Mouse (Mus musculus) mature B cell (primary cell): Measurements from ENCODE around the gene Col7a1.

ENCODE experiments used
- in situ Hi-C: fragments of 300-500 bp; cut with MboI; formaldehyde crosslinking; loops from 2 replicates; pipeline ENCODE4 v1.14.3; 2019

Gene Col7a1

DNA sequence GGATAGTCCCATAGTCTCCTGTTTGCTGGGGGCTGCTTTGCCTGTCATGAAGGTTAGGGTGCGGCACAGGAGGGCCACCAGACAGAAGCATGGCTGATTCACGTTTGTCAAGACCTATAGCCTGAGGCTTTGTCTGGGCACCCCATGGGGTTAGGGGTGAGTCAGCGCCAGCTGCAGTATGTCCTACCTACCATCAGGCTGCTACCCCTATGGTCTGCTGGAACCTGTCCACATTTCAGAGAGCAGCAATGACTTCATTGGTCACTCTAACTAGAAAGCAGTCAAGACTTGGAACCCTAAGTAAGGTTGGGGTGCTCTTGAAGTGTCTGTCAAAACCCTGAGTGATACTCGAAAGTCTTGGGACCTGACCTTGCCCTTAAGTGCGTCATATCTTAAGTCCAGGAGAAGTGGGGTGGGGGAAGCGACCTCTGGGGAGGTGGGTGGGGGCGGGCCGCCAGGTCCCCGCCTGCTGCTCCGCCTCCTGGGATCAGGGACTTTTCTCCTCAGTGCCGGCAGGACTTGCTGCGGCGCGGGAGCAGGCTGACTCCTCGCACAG lies at the start of gene Col7a1:
Gene Col7a1 (plus strand): TSS at position 506 of the 556 bp plus-strand sequence.
- in situ Hi-C loops = no loop called here

GRCm38 (mm10) chr9:108912308-108912707 lies 41.1 kb upstream of the Col7a1 start:
- in situ Hi-C loops = no loop called here

- in situ Hi-C loops = no loop called here
Observed at GRCm38 (mm10) chr9:108913161-108913560, 40.2 kb upstream of the Col7a1 start.

GRCm38 (mm10) chr9:108913621-108914020 lies 39.8 kb upstream of the Col7a1 start:
- in situ Hi-C loops = no loop called here

GRCm38 (mm10) chr9:108914491-108914890 lies 38.9 kb upstream of the Col7a1 start, which contains the start of gene Tmem89:
Gene Tmem89, plus strand, starts transcription at chr9:108914619.
- in situ Hi-C loops = no loop called here

GRCm38 (mm10) chr9:108925897-108926296 lies 27.5 kb upstream of the Col7a1 start:
- in situ Hi-C loops = no loop called here

GRCm38 (mm10) chr9:108928424-108928823 lies 25.0 kb upstream of the Col7a1 start:
- in situ Hi-C loops = no loop called here

DNA sequence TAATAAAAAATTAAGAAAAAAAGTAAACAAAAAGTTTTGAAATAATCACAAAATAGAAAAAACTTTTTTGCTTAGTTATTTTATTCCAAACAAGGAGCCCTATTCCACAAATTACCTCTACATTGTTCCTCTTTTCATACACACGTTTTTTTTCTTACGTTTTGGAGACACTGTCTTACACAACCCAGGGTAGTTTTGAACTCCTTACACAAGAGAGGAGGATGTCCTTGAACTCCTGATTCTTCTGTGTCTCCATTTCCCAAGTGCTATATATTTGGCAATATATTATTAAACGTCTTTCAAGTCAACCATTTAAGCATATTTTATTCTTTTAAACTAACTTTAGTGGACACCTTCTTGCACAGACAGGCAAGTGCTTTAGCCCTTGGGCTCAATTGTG lies 17.4 kb upstream of the Col7a1 start:
- in situ Hi-C loops = no loop called here

DNA sequence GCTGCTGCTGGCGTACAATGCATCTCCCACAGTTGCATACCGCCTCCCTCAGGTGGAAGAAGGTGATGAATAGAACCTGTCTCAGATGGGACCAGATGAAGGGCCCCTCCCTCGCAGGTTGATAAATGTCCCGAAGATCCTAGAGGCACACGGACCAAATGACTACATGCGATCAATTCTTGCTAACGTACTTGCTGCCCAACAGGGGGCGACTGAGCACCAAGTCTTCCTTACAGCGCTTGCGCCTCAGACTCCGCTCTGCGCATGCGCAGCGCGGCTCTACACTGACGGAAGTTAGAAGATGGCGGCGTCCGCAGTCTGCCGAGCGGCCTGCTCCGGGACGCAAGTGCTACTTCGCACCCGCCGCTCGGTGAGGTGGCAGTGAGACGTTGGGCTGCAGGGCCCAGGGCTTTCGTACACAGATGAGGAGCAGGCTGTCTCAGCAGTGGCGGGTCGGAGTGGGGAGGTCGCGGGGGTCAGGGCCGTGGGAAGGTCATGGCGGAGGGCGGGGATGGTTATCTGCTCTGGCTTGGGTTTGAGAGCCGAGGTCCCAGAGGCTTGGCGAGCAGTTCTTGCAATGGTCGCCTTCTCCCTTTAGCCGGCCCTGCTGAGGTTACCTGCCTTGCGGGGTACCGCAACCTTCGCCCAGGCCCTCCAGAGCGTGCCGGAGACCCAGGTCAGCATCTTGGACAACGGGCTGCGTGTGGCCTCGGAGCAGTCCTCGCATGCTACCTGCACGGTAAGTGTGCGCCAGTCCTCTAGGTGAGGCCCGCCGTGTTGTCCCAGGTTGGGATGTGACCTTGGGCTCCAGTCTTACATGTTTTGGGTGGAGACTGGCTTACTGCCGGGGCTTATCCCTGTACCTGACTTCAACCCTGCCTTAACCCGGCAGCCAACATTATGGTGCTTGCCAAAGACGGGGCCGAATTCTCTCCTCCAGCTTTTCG lies 16.7 kb upstream of the Col7a1 start, which contains the start of gene Uqcrc1:
Gene Uqcrc1 (plus strand): TSS at position 216 of the 947 bp plus-strand sequence.
- in situ Hi-C loops = no loop called here

GRCm38 (mm10) chr9:108945111-108945510 lies 8.3 kb upstream of the Col7a1 start:
- in situ Hi-C loops = no loop called here

- in situ Hi-C loops = no loop called here
Observed at GRCm38 (mm10) chr9:108945608-108946007, 7.8 kb upstream of the Col7a1 start.

GRCm38 (mm10) chr9:108949231-108949966 lies 4.0 kb upstream of the Col7a1 start:
- in situ Hi-C loops = no loop called here

DNA sequence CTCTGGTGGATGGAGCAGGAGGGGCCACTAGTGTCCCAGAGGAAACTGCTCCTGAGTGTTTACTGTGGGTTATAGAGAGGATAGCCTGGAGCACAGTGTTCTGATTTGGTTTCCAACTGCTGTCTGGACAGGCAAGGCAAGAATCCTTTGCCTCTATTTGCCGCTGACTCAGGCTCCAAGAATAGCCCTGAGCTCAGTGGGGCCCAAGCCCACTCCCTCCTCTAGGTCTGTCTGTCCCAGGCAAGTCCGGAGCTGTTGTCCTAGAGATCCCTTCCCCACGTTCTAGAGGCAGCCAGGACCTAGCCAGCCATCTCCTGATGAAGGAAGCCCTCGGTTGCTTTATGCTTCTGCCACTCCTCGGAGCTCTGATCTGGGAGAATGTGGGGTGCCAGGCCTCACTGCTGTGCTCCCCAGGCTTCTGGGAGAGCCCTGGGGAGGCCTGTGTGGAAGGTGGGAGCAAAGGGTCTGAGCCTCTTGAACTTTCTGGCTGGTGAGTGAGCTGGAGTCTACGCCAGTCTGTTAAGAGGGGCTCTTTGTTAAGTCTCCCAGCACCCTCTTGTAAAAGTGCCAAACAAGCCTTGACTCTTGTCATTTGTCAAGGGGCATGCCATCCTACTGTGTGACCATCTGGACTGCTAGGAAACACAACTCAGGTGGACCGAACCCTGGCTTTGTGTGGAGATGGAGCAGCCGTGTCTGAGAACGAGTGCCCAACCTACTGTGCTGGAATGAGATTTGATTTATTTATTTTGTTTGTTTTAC lies 3.2 kb upstream of the Col7a1 start:
- in situ Hi-C loops = no loop called here

- in situ Hi-C loops = no loop called here
Observed at GRCm38 (mm10) chr9:108955241-108955640, 1.9 kb downstream of the Col7a1 start.

DNA sequence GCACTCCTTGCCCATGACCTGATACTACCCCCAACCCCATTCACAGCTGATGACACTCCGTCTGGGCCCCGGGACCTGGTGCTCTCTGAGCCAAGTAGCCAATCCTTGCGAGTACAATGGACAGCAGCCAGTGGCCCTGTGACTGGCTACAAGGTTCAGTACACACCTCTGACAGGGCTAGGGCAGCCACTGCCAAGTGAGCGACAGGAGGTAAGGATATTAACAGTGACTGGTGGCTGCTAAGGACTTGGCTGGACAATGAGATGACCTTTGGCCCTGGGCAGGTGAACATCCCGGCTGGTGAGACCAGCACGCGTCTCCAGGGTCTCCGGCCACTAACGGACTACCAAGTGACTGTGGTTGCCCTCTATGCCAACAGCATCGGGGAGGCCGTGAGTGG lies 2.5 kb downstream of the Col7a1 start:
- in situ Hi-C loops = no loop called here

GRCm38 (mm10) chr9:108963577-108963976 lies 10.2 kb downstream of the Col7a1 start:
- in situ Hi-C loops = no loop called here

DNA sequence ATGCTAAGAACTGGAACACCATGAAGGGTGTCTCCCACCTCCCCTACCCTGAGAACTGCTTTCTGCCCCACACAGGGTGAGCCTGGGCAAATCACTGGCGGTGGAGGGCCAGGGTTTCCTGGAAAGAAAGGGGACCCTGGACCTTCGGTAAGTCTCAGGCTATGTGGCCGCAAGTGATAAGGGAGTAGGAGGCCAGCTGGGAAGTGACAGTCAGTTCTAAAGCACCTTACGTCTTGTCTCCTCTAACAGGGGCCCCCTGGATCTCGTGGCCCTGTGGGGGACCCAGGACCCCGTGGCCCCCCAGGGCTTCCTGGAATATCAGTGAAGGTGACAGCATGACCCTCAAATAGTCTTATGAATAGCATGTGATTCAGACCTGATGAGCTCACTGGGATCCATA lies 11.0 kb downstream of the Col7a1 start:
- in situ Hi-C loops = no loop called here

GRCm38 (mm10) chr9:108970623-108971022 lies 17.2 kb downstream of the Col7a1 start:
- in situ Hi-C loops = no loop called here

DNA sequence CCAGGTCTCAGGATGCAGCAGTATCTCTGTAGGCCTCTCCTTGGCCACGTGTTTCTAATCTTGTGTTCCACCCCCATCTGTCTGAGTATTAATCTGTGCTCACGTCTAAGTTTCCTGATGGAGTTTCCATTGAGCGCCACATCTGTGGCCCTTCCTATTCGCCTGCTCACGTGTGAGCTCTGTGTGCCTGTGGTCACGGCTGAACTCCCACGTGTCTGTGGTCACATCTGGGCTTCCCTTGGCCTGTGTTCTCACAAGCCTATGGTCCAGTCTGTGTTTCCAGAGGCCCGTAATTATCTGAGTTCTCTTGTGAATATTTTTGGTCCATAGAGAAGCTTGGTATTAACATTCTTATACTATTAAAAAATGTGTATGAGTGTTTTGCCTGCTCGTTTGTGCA lies 23.1 kb downstream of the Col7a1 start:
- in situ Hi-C loops = no loop called here

DNA sequence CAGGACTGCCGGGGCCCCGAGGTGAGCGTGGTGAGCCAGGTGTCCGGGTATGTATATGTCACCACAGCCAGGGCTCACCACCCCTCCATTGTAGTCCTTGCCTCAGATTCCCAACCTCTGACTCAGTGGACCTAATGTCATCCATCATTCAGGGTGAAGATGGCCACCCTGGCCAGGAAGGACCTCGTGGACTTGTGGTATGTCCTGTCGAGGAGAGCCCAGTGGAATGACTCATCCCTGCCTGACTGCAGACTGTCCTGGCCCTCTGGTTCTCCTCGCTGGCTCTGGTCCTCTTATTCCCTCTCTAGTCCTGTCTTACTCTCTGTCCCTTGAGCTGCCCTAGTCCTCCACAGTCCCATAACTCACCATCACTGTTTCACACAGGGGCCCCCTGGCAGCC lies 24.6 kb downstream of the Col7a1 start:
- in situ Hi-C loops = no loop called here

DNA sequence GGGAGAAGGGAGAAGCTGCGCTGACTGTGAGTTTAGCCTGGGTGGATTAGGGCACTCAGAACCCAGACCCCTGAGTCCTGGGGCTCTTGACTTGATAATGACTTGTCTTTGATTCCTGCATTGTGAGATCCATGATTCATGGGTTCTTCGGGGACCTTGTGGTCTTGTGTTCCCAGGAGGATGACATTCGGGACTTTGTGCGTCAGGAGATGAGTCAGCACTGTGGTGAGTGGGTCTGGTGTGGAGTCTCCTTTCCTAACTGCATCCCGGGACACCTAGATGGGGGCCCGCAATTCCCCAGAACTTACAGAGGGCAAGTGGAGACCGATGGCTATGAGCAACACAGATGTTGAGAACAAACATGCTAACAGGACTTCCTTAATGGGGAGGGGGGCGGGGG lies 29.1 kb downstream of the Col7a1 start:
- in situ Hi-C loops = no loop called here

GRCm38 (mm10) chr9:108983209-108983608 lies 29.8 kb downstream of the Col7a1 start:
- in situ Hi-C loops = no loop called here
